Comparison of ENCODE assay signal across 32 mouse cellular contexts in the genomic region with DNA sequence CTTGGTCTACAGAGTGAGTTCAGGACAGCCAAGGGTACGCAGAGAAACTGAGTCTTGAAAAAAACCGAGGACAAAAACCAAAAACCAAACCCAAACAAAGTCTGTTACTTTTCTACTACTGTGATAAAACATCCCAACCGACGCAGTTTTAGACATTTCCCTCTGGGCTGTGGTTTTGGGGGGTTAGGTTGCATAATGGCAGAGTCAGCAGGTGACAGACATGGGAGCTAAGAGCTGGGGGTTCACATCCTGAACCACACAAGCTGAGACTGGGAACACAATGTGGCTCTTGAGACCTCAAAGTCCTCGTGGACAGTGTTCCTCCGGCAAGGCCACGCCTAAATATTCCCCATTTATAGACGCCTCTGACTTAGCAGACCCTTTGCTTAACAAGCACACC. TPM values are rescaled to one million over a fixed set of nuclear protein-coding genes. Genes with fewer than 3 reads are reported as not detected.
DNase-seq lines count a peak whose midpoint lies in the region; ATAC-seq lines count a peak whose summit lies in the region.
"Had no signal": no experiment of that assay in that cellular context is flagged by ENCODE, and none has a peak within 500 bp of the region (broad histone marks: within the 10 kb centered on the region; RNA-seq: fewer than 3 reads in every experiment).

No protein-coding gene starts in this region.

- H3K4me3 ChIP-seq in heart, embryonic 10.5 days = no peak overlapping the region
- no peak overlapping the region for H3K4me3 ChIP-seq in liver, embryonic 15.5 days (replicated peaks)
- H3K4me3 ChIP-seq: embryonic facial prominence, embryonic 12.5 days; forebrain, embryonic 10.5 days; heart, embryonic 12.5 days; hindbrain, embryonic 10.5 days; hindbrain, embryonic 15.5 days; kidney, embryonic 15.5 days; left cerebral cortex, adult 2 months; limb, embryonic 12.5 days; midbrain, embryonic 10.5 days; midbrain, embryonic 15.5 days had no signal

- 89% methylated on average over 8 of the region's 8 CpGs for WGBS in heart, embryonic 10.5 days
- 30% methylated on average over 8 of the region's 8 CpGs for WGBS in liver, embryonic 15.5 days (ENCODE audit: insufficient replicate concordance)

- ATAC-seq in common myeloid progenitor, adult 5-6 weeks (replicated peaks; ENCODE audit: low read depth, poor library complexity, severe bottlenecking) = peak; percentile 57
- ATAC-seq in liver, embryonic 15.5 days (ENCODE audit: insufficient read depth) = no peak; the same call in 1 of the 2 replicates
- ATAC-seq: CD4-positive, CD25-positive, alpha-beta regulatory T cell, adult 4 months; forebrain, postnatal 0 days; inflammation-experienced regulatory T-cells, adult 6 months; midbrain, embryonic 15.5 days had no signal

- no peak overlapping the region for H3K27ac ChIP-seq in heart, embryonic 10.5 days
- H3K27ac ChIP-seq in liver, embryonic 15.5 days (replicated peaks) = peak overlapping the region; percentile 84
- H3K27ac ChIP-seq: embryonic facial prominence, embryonic 12.5 days; hindbrain, embryonic 15.5 days; kidney, embryonic 15.5 days; left cerebral cortex, adult 2 months; macrophage; midbrain, embryonic 15.5 days; stomach, postnatal 0 days had no signal

- H3K36me3 ChIP-seq in heart, embryonic 10.5 days = peaks cover 55% of the 10 kb centered on the region
- peaks cover 51% of the 10 kb centered on the region for H3K36me3 ChIP-seq in liver, embryonic 15.5 days (replicated peaks)

- no peaks in the 10 kb centered on the region for H3K27me3 ChIP-seq in heart, embryonic 10.5 days (ENCODE audit: insufficient read depth, poor library complexity, severe bottlenecking)
- no peaks in the 10 kb centered on the region for H3K27me3 ChIP-seq in liver, embryonic 15.5 days
- H3K27me3 ChIP-seq: embryonic facial prominence, embryonic 12.5 days; heart, embryonic 12.5 days; hindbrain, embryonic 15.5 days; kidney, embryonic 15.5 days; limb, embryonic 12.5 days; midbrain, embryonic 15.5 days had no signal

- H3K9ac ChIP-seq in liver, embryonic 15.5 days = no peak overlapping the region
- H3K9ac ChIP-seq: embryonic facial prominence, embryonic 12.5 days; forebrain, postnatal 0 days; heart, embryonic 12.5 days; hindbrain, embryonic 15.5 days; kidney, embryonic 15.5 days; limb, embryonic 12.5 days; midbrain, embryonic 15.5 days had no signal

- H3K4me2 ChIP-seq in liver, embryonic 15.5 days = 0 out of 2 replicates have a peak overlapping the region, but pooled peaks have one; percentile 55
- H3K4me2 ChIP-seq: embryonic facial prominence, embryonic 12.5 days; heart, embryonic 12.5 days; hindbrain, embryonic 15.5 days; kidney, embryonic 15.5 days; limb, embryonic 12.5 days; midbrain, embryonic 15.5 days had no signal

- H3K9me3 ChIP-seq in heart, embryonic 10.5 days = no peaks in the 10 kb centered on the region
- H3K9me3 ChIP-seq in liver, embryonic 15.5 days (replicated peaks) = no peaks in the 10 kb centered on the region
- H3K9me3 ChIP-seq: embryonic facial prominence, embryonic 12.5 days; forebrain, embryonic 10.5 days; heart, embryonic 12.5 days; hindbrain, embryonic 10.5 days; hindbrain, embryonic 15.5 days; kidney, embryonic 15.5 days; limb, embryonic 12.5 days; midbrain, embryonic 10.5 days; midbrain, embryonic 15.5 days had no signal

- DNase-seq in heart, embryonic 10.5 days (ENCODE audit: low spot score) = peak; percentile 22
- DNase-seq in heart, postnatal 4 days = no peak
- DNase-seq in 416B (ENCODE audit: low read depth) = peak; percentile 71
- no peak for DNase-seq in kidney, adult 9 months
- DNase-seq in urinary bladder, adult 2 months (ENCODE audit: low spot score) = no peak
- no peak for DNase-seq in right cerebral cortex, postnatal 36 days (ENCODE audit: low spot score in 2 of 2)
- DNase-seq: adrenal gland, postnatal 25 days; cerebellum, adult 8-10 months; cerebellum, postnatal 25 days; forebrain, postnatal 0 days; gastrocnemius, postnatal 14 days; heart, adult 18-20 months; kidney, adult 11 months; lung, adult 18-20 months; lung, postnatal 10 days; right cerebral cortex, postnatal 4 days had no signal

- H3K4me1 ChIP-seq in heart, embryonic 10.5 days = no peaks in the 10 kb centered on the region
- H3K4me1 ChIP-seq in liver, embryonic 15.5 days (replicated peaks) = peaks cover 33% of the 10 kb centered on the region
- H3K4me1 ChIP-seq: embryonic facial prominence, embryonic 12.5 days; heart, embryonic 12.5 days; limb, embryonic 12.5 days had no signal

RNA-seq across cellular contexts. Expression of gene Psmd7, which starts 10.1 kb away (rescaled TPM):
- polyA plus RNA-seq in heart, embryonic 10.5 days (2016; fragmentation: Nextera tagmentation; extraction: Ambion mirVana) = 248 and 324 TPM in 2 replicates
- total RNA-seq in heart, postnatal 4 days (2021) = 10 to 100 TPM; 86.7 to 90.6 TPM
- 135 and 155 TPM in 2 replicates for total RNA-seq in common myeloid progenitor, adult 5-6 weeks (2017)
- 118 and 120 TPM in 2 replicates for polyA plus RNA-seq in liver, embryonic 15.5 days (2015; fragmentation: Nextera tagmentation; extraction: Ambion mirVana)
- polyA plus RNA-seq in urinary bladder, adult 2 months (2012; rRNA removed) = 107 and 113 TPM in 2 replicates

Comparison
In these comparisons a context has a peak if more than half of its experiments do, and no peak if none do; other contexts are left out.
1. DNase-seq: peak in heart, embryonic 10.5 days (single experiment) and 416B (single experiment); none in heart, postnatal 4 days (single experiment), kidney, adult 9 months (single experiment), urinary bladder, adult 2 months (single experiment) and right cerebral cortex, postnatal 36 days (0 of 2).